Mouse (Mus musculus) ES-CJ7 (cell line): Measurements from ENCODE around the gene Hmx3.

Experiments used
- DNase-seq: peaks from one replicate; pipeline ENCODE4 v3.0.0; 2011; ENCODE audit warnings: low read depth, low spot score

Gene Hmx3

DNA sequence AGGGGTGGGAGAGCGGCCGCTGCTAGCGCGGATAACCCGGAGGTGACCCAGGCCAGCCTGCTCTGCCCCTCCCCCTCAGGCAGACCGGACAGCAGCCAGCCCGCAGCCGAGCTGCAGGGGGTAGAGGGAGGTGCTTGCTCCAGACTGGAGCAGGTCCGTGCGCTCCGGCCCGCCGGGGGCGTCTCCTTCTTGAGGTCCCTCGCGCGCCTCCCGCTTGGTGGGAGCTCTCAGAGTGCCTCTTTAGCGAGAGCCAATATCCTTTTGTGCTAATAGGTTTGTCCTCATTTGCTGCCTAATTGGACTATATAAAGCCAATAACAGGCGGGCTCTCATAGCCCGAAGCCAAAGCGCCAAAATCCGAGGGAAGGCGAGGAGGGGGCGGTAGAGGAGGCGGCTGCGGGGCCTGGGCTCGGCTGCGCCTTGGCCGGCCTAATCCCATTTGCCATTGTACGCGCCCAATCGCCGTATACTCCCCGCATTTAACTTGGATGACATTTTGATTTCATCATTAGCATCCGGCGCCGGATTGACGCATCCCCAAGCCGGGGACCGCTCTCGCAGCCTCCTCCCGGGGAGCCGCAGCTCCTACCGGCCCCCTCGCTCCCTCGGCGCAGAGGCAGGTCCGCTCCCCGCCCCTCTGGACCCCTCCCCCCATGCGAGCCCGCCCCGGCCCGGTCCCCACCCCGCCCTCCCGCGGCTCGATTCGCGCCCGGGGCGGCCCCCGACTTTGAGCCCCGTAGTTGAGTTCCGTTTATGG, at the start of gene Hmx3:
Gene Hmx3 (plus strand): TSS at position 753 of the 757 bp plus-strand sequence.
- peak; percentile 86 for DNase-seq

GRCm38 (mm10) chr7:131503739-131504138, 38.9 kb upstream of the Hmx3 start:
- no peak for DNase-seq

DNA sequence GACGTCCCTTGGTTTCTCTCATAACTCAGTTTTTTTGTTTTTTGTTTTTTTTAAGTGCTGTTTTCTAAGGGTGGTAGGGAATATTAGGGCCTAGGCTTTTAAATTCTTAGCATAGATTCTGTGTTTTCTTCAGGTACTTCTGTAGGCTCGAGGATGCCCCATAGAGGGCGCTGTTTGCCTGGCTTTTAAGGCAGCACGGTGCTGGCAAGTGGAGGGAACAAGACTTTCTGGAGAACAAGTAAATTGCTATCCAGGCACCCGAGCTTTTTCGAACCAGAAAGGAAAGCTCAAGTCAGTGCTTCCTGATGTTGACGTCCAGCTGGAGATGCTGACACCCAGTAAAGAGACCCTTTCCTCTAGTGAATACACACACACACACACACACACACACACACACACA, 2.7 kb upstream of the Hmx3 start:
- DNase-seq, result peak; percentile 82

DNA sequence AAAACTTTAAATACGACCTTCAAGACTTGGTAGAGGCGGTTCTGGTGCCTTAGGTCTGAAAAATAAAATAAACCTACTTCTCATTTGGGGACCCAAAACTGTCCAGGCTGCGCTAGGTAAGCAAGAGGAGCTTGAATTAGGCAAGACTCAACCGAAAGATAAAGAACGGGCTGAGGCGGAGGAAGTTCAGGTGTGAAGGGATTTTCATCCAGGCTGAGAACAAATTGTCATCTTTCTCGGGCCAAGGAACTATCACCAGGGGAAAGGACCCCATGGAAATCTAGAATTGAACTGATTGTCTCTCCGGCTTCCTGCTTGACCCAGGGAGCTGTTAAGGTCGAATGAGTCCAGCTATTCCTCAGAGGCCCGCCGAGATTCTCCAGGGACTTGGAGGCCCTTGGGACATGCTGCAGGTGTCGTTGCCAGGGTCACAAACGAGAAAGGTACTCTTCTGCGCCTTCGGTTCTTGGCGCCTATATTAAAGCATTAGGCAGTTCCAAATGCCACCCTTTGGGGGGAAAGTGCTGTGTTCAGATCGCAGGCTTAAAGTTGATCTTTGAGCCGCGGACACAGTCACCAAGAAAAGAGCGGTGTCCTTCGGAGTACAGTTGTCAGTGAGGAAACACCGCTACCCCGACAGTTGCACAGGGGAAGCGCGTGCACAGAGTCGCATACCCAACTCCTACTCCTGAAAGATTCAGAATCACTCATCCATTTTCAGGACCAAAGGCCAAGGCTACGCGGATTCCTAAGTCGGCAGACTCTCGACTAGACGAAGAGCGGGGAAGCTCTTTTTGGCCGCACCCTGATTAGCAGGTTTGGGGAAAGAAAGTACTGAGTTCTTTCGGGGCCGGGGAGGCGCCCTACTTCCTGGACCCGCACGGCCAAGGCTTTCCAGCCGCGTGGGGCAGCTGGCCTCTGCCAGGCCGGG, 1.2 kb upstream of the Hmx3 start:
- DNase-seq, result peak; percentile 61

GRCm38 (mm10) chr7:131542872-131543622, 380 bp downstream of the Hmx3 start:
- DNase-seq, result peak; percentile 45

GRCm38 (mm10) chr7:131543623-131544481, 1.2 kb downstream of the Hmx3 start:
- DNase-seq, result peak; percentile 54

- DNase-seq, result no peak
Observed at GRCm38 (mm10) chr7:131544871-131545270, 2.2 kb downstream of the Hmx3 start.

DNA sequence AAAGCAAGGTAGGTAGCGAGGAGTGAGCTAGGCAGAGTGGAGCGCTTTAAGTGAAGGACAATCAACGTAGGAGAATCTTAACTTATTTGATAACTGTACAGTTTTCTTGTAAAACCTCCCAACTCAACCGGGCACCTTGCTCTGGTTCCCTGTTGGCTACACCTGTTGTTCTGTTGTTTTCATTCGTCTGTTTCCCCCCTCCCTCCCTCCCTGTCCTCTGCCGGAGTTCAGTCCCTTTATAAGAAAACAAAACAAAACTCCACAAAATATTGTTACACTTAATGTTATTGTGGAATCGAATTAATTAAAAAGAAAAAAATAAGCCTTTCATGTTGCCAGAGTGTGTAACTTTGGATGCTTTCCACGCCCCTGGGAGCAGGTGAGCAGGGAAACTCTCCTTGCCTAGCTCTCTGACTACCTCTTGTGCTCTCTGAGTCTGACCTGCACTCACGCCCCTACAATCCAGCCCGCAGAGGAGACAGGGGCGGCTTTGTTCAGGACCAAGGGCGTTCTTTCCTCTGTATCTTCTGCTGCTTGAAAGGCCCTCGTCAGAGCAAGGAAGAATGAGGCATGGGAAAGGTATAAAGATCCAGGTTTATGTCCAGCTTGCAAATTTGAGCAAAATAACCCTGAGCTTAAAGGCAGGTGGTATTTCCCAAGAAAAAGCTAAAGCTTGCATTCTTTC, 3.2 kb downstream of the Hmx3 start:
- peak; percentile 53 for DNase-seq

GRCm38 (mm10) chr7:131546423-131546822, 3.8 kb downstream of the Hmx3 start:
- no peak for DNase-seq

- no peak for DNase-seq
Observed at GRCm38 (mm10) chr7:131547481-131547880, 4.8 kb downstream of the Hmx3 start.

- DNase-seq, result no peak
Observed at GRCm38 (mm10) chr7:131548473-131548872, 5.8 kb downstream of the Hmx3 start, which contains the start of gene Hmx2. Hmx2 (plus strand) TSS chr7:131548773.

DNA sequence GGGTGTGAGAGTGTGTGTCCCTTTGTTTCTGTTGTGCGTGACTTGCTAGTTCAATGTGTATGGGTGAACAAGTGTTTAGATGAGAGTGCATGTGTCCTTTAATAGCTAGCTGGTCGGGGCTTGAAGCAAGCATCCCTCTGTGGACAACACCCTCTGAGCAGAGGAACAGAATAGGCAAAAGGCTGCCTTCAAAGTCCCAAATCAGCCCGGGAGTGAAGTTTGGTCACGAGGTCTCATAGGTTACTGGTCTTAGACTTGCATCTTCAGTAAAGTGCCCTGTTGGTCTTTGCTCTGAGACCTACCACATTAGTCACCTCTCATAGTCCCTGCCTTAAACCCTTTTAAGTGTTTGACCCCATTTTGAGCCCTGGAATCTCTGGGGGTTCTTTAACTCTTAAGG, 8.8 kb downstream of the Hmx3 start:
- DNase-seq, result peak; percentile 18

DNA sequence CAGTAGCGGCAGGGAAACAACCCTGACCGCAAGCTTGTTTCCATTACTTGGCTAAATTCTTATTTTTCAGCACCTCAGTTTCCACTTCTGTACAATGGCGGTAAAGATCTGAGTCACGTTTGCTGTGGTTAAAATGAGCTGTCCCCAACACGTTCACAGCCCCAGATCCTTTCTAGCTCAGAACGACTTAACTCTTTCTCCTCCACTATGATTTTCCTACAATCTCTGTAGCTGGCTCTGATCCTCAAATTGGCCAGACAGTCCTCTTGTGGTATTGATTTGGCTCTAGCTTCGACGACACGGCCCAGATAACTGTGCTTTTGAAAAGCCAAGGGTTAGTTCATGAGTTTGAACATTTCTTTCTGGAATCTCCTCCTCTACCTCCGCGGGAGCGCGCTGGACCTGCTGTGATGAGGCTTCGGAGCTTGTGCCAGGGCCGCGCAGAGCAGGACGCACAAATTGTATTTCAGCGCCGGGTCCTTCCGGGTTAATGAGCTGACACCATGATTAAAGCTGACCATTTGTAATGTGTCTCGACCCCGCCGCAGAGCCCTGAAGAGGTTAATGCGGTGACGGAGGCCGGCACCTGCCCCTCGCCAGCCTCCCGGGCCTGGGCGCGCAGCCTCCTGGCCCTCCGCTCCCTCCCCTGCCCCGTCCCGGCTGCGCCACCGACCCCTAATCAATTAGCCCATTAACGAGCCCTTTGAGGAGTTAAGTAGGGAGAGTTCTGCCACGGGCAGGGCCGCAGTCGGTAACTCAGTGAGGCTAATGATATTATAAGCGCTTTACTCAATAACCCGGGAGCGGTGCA, 9.5 kb downstream of the Hmx3 start:
- peak; percentile 19 for DNase-seq

DNA sequence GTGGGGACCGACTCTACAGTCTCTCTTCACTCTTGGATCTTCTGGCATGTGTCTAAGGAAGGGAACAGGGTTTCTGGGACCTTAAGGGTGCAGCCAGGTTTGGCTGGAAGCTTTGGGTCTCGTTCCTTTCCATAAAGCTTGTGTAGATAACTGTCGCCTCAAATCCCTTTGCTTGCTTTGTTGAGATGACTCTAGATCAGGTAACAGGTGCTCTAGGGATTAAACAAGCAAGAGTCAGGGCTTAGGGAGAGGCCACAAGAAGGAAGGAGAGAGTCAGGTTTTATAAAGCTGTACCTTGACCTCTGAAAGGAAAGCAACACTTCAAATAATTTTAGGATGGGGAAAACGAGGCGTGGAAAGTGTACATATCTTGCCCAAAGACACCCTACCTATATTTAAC, 10.1 kb downstream of the Hmx3 start:
- peak; percentile 16 for DNase-seq

- DNase-seq, result peak; percentile 78
Observed at GRCm38 (mm10) chr7:131553771-131554175, 11.1 kb downstream of the Hmx3 start.

- peak; percentile 60 for DNase-seq
Observed at GRCm38 (mm10) chr7:131554341-131555180, 11.9 kb downstream of the Hmx3 start.

DNA sequence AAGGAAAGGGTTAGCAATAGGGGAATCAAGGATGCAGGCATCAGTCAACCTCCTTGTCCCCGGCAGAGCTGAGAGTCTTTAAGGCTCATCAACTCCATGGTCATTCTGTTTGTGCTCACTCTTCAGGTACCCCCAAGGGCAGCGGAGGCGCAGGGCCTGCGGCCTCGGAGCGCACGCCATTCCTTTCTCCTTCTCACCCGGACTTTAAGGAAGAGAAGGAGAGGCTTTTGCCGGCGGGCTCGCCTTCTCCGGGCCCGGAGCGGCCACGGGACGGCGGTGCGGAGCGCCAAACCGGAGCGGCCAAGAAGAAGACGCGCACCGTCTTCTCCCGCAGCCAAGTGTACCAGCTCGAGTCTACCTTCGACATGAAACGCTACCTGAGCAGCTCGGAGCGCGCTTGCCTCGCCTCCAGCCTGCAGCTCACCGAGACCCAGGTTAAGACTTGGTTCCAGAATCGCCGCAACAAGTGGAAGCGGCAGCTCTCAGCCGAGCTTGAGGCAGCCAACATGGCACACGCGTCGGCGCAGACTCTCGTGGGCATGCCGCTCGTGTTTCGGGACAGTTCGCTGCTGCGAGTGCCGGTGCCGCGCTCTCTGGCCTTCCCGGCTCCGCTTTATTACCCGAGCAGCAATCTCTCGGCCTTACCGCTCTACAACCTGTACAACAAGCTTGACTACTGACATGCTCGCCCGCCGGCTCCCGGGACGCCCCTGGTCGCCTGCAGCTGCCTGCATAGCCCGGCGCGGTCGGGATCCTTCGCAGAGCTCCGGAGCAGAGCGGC, 12.8 kb downstream of the Hmx3 start:
- DNase-seq, result peak; percentile 57

GRCm38 (mm10) chr7:131556116-131556515, 13.4 kb downstream of the Hmx3 start:
- no peak for DNase-seq
